Mouse (Mus musculus) adrenal gland, adult 2 months (tissue): ENCODE results near the gene Slc22a21. TPM values are rescaled to one million over a fixed set of nuclear protein-coding genes. Genes with fewer than 3 reads are reported as not detected.
A peak's percentile ranks its signal among the peaks of the same experiment; 100 is the strongest.
"Not testable (repeated sequence)": the region's sequence is repeated elsewhere in the genome, so short reads cannot be mapped to it uniquely, and the experiment has no call there.

Experiments
- DNase-seq: peaks from one replicate; pipeline ENCODE4 v3.0.0; 2021
- polyA plus RNA-seq: library from polyadenylated mRNA; depleted of rRNA; stranded (reverse); fragments of >200 nt; gene quantifications from 2 replicates; pipeline ENCODE4 v1.2.3, GENCODE M21; 2012
- total RNA-seq, 2 experiments: library from RNA; stranded (reverse); gene quantifications; 2 replicates each; pipeline ENCODE4 v1.2.3; 2021

The Slc22a21 gene
- total and polyA plus RNA-seq, 3 experiments = 2.8 to 5.3 (median 3.3) TPM

DNA sequence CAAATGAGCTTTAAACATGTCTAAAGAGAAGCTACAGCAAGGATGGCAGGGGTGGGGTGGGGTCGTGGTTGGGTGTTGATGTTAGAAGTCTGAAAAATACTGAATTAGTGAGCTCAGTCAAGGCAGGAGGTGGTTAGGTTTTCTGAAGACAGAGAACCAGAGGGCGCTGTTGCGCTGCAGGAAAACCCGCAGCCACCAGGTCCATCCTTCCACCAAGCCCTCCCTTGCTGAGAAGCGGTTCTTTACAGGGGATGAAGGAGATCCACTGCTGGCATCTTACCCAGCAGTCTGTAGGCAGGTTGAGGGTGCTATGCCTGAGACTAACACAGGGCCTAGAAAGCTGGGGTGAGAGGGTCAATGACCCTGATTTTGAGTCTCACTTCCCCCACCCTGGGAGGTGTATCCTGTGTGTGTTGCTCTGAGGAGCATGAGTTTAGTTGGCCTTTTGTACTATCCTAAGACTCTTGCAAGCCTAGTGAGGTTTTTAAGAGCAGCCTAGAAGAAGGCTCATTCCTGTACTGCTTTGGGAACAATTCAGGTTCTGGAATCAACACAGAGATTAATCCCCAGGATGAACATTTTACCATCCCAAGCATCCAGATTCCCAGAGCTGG is 22.1 kb upstream of the Slc22a21 start:
- peak; percentile 49 for DNase-seq

DNA sequence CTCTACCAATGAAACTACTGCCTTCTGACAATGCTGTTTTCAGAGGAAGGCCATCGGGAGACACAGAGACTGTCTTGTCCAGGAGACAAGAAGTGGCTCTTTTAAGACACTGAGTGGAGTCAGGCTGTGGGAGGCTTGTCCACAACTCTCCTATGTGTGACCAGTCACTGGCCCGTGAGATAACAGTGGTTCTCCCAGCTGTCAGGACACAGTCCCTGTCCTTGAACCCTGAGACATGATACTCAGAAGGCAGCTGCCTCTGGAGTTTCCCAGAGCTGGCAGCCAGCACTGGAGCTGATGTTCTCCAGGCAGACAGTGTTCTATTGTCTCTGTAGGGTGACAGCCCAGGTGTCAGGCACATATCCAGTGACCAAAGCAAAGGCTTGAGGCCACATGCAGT is 17.5 kb upstream of the Slc22a21 start:
- DNase-seq = peak; percentile 37

DNA sequence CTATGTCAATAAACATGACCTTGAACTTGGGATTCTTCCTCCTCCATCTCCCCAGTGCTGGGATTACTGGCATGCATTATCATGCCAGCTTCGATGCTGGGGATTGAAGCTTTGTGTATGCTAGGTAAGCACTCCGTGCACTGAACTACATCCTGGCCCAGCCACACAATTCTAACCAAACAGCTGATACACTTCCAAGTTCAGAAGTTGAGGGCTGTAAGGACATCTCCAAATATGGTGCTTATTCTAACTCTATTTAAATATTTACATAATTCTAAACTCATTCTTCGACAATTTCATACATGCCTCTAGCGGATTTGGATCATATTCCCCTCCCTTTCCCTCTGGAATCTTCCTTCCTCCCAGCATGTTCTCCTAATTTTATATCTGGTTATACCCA is 12.1 kb upstream of the Slc22a21 start:
- DNase-seq = no peak

DNA sequence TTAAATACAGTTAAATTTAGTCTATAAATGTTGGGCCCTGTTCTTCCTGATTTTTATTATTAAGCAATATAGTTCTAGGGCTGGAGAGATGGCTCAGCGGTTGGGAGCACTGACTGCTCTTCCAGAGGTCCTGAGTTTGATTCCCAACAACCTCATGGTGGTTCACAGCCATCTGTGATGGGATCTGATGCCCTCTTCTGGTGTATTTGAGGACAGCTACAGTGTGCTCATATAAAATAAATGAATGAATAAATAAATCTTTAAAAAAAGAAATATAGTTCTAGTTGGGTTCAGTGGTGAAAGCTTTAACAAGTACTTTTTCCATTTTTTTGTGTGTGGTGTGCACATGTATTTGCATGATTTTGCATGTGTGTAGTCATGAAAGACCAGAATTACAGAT is 9.1 kb upstream of the Slc22a21 start:
- DNase-seq = no peak

DNA sequence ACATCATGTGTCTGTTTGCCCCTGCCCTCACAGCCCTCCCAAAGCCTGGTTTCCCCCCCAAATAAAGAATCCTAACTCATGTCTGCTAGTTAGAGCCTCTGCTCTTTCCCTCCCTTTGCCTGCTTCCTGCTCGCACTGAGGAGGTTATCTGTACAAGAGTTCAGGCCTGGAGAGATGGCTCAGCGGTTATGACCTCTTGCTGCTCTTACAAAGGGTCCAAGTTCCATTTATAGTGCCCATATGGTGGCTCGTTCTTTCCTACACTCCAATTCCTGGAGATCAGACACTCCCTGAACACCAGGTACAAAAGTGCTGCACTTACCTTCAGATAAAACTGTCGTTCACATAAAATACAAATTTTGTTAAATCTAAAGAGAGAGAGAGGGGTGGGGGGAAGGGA is 7.9 kb upstream of the Slc22a21 start:
- no peak for DNase-seq

DNA sequence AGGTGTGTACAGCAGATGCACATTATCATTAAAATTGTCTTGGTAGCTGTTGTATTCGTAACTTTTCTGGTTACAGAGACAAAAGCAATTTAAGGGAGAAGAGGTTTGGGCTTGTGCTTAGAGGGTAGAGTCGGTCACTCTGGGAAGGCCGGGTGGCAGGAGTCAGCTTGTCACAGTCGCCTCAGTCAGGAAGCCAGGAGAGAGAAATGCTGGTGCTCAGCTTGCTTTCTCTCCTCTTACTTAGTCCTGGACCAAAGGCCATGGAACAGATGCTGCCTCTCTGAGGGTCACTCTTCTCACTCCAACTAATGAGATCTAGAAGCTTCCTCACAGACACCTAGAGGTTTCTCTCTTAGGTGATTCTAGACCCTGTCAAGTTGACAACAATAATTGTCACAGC is 1.3 kb upstream of the Slc22a21 start:
- DNase-seq = no peak

DNA sequence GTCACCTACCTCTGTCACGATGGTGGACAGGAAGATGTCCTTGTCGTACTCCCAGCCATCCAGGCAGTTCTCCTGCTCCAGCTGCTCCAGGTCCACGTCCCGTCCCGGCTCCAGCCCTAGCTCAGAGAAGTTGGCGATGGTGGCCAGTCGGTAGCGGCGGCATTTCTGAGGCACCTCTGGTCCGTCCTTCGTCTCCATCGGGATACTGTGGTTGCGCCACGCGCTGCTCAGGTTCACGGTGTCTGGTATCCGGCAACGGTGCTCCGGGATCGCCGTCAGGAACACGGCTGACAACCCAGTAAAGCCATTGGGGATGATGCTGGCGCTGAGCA is 710 bp downstream of the Slc22a21 start:
- not testable (repeated sequence) for DNase-seq

DNA sequence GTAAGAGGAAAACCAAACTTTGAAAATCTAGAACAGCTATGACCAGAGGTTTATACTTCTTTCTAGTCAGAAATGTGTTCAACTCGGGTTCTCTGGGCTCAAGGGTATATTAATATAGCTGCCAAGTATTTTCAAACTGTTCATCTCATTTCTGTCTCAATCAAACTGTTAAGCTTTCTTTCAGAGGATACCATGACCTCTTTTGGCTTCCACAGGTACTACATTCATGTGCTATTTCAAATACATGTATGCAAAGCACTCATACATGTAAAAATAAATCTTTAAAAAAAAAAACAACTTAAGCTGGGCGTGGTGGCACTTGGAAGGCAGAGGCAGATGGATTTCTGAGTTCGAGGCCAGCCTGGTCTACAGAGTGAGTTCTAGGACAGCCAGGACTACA is 2.5 kb downstream of the Slc22a21 start:
- no peak for DNase-seq

DNA sequence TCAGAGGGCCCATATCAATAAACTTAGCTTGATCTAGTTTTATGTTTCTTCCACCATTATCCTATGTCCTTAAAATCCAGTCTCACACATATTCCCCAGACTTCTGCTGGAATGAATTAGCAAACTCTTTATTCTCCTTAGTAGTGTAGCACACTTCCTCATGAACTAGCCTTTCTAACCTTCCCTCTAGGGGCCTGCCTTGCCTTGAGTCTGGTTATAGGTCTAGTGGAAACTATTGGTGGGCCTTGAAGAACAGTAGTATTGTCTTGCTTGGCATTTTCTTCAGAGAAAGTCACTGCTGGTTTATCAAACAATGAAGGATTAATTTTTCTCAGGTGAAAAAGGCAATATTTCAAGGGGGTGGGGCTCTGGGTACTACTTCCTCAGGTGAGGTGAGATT is 4.6 kb downstream of the Slc22a21 start:
- DNase-seq = no peak

DNA sequence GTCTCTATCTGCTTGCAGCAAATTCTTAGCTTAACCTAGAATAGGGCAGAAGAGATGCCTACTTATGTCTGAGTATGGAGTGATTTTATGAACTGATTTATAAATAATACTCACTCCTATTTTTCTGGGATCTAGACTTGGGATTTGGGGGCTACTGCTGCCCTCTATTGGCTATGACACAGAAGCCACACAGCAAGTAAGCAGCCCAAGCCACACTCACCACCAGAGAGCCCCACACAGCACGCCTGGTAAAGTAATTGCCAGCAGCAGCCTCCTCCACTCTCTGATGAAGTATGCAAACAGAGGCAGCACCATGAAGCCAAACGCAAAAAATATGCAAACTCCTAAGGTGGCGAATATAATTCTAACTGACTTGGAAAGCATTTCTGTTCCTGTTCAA is 21.1 kb downstream of the Slc22a21 start:
- DNase-seq = peak; percentile 12

DNA sequence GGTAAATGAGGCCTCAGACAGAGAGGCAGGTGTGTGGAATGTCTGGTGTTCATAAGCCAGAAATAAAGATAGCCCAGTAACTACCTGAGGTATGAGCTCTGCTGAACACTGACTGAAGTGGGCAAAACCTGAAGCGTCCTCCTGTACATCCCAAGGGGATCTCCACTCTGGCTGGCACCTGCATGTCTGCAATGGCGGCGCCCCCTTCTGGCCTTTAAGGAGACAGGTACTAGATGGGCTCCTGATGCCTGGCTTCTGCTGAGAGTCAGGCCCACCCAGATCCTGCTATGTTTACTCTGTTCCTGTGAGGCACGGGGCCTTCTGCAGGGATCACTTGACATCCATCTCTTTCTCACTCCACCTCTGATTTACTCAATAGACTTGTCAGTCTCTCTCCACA is 22.0 kb downstream of the Slc22a21 start:
- DNase-seq = not testable (repeated sequence)

DNA sequence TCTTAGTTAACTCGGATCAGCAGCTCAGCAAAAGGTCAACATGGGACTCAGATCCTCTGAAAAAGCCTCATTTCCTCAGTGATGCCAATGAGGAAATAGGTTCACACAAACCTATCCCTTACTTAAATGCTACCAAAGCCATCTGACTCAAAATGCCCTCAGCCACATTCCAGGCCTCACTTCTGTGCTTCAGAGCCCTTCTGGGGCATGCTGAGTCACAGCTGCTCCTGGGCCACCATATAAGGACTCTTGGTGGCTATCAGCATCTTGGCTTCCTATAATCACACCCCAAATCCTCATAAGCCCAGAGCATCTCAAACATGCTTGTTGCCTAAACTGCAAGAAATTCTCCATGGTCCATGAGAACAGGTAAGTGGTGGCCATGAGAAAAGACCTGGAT is 23.5 kb downstream of the Slc22a21 start:
- DNase-seq = peak; percentile 34

DNA sequence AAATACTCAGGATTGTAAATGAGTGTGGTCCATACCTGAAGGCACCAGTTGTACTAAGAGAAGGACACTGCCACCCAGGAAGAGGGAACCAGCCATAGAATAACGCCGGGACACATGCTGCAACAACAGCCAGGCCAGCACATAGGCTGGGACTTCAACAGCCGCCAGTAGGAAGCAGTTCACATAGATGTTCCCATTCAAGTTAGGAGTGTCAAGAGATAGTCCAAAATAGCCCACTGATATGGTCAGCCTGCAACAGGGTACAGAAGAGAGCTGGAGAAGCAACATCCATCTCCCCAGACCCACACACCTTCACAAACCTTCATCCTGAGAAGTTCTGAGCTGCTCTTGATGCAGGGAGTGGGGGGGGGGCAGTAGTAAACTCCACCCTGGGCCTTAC is 25.5 kb downstream of the Slc22a21 start:
- no peak for DNase-seq

DNA sequence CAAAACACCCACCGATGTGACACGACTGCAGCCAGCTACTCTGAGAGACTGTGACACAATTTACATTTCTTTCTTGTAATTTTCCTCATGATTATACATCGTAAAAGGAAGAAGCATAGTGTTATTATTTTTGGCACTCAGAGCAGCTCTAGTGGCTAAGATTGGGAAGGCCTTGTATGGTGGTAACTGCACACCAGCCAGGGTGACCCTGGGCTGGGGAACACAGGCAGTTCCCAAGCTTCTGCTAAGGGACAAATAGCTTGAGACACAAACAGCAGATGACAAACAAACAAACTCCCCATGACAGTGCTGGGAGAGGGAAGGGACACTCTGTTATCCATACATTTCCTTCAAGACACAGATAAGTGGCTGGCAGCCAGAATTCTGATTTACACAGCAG is 30.0 kb downstream of the Slc22a21 start:
- not testable (repeated sequence) for DNase-seq

DNA sequence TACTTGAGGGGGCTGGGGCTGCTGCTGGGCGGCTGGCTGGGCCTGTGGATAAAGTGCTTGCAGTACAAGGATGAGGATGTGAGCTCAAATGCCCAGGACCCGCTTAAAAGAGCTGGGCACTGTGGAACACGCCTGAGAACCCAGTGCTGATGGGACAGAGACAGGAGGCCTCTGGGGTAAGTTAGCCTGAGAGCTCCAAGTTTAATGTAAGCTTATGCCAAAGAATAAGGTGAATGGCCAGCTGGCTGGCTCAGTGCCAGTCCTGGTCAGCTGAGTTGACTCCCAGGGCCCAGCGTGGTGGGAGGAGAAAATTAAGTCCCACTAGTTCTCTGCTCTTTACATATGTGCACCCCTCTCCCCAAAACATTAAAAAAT is 48.2 kb downstream of the Slc22a21 start:
- not testable (repeated sequence) for DNase-seq

DNA sequence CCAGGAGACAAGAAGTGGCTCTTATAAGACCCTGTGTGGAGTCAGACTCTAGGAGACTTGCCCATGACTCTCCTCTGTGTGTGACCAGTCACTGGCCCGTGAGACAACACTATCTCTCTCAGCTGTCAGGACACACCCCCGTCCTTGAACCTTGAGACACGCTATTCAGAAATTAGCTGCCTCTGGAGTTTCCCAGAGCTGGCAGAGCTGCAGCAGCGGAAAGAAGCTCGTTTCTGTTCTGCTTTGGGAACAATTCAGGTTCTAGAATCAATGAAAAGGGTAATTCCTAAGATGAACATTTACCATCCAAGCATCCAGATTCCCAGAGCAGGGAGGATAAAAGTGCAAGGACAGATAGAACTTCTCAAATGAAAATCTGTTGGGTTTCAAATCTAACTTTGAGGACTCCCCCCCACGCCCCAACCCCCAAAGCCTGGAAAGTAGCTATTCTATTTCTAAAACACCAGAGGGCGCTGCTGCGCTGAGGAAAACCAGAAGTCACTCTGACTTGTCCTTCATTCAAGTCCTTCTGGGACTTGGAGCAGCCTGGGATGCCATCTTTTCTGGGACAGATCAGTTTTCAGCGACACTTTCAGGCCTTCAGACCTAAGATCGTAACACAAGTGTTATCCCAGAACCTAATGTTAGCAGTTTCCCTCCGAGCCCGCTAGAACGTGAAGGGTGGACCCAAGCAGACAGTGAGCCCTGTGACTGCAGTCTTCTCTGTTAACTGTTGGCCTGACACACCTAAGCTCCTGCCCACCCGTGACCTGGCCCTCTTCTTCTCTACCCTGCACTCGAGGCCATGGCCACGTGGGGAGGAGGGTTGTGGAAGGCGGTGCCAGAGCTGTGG is 48.8 kb downstream of the Slc22a21 start:
- peak; percentile 87 for DNase-seq

DNA sequence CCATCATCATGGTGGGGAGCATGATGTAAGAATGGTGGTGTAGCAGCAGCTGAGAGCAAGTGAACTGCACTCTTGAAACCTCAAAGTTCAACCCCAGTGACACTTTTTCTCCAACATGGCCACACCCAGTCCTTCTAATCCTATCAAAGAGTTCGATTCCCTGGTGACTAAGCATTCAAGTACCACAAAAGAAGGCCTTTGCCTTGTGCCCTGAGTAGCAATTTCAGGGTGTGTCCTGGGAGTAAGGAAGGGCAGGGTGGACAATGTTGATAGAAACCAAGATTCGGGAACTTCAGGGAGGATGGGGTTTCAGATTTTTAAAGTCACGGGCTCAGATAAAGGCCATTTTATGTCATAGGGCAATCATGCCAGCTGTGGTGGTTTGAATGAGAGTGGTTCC is 50.4 kb downstream of the Slc22a21 start:
- no peak for DNase-seq

DNA sequence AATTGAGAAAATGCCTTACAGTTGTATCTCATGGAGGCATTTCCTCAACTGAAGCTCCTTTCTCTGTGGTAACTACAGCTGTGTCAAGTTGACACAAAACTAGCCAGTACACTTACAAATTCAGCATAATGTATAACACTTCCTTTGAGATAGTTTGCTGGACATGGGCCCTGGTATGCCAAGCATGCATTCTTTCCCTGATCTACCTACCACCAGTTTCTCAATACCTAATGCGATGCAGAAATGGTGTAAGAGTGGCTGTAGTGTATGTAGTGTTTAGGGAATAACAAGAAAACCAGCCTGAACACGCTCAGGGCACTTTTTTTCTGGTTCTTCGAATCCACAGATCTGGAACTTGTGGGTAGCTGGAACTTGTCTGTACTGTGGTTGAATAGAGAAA is 51.5 kb downstream of the Slc22a21 start:
- no peak for DNase-seq

DNA sequence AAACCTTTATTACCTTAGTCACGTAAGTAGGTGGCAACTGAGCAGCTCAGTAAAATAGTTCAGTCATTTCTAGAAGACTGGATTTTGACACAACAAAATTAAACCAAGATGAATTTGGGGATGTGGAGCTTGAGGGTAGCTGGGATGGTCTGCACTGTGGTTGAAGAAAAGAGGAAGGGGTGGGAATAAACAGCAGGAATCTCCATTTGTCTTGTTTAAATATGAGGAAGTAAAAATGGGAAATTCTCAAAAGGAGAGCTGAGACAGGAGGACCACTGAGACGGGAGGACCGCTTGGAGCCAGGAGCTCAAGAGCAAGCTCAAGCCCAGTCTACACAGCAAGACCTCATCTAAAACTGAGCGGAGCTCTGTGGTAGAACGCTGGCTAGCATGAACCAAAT is 53.8 kb downstream of the Slc22a21 start:
- no peak for DNase-seq

DNA sequence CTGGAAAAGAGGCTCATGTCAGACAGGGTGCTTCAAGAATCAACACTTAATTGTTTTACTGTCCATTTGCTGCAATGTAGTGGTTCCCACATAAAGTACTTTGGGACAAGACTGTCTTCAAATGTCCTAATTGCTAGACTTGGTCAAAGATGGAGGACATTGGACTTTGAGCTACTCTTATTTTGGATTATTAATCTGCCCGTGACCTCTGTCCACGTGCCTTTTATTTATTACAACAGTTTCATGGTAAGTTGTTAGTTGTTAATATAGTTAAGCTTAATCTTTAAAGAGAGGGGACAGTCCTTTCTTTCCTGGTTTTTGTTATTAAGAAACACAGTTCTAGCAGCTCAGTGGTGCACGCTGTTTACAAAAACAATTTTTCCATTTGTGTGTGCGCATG is 61.3 kb downstream of the Slc22a21 start:
- no peak for DNase-seq

DNA sequence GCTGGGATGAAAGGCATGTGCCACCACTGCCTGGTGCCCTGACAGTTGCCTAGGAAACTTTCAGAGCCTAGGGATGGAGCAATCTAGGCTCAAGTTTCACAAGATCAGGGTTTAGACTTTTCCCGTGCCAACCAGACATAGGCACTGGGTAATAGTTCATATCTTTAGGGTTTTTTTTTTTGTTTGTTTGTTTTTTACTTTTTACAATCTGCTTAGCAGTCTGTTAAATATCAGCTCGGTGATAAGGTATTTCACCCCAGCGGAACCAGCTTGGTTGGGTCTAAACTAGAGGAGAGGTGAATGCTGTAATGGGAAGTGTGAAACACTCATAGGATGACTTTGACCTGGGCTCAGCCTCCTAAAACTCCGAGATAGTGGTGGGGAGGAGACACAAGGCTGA is 69.1 kb downstream of the Slc22a21 start:
- DNase-seq = no peak

DNA sequence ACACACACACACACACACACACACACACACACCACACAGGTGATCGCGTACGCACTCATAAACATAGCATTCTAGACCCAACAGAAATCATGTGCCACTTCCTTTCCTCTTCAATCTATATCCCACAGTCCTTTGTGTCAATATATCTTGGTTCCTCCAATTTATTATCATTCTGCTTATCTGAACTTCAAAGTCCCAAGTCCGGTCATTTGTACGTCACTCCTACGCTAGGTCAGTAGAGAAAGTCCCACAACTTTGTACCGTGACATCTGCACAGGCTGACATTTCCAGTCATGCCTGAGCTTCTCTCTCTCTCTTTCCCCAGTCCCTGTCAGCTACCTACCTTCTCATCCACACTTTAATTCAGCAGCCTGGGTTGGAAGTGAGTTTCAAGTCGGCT is 71.4 kb downstream of the Slc22a21 start:
- DNase-seq = no peak

DNA sequence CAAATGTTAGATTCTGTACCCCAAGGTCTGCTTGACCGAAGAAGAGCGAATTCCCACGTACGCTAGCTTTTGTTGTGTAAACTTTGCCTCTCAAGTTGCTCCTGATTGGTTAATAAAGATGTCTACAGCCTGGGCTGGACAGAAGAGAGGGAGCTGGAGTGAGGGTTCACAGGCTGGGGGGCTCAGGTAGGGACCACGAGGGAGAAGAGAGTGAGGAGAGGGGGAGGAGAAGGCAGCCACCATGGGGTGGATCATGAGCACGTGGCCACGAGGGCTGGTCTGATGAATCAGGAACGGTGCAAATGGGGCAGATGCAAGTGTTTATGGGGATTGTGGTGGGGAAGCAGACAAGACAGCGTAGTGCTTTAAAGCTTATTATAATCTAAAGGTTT is 75.6 kb downstream of the Slc22a21 start:
- DNase-seq = no peak
